Mouse (Mus musculus): ENCODE measurements around the gene Lrif1. TPM values are rescaled to one million over a fixed set of nuclear protein-coding genes. Genes with fewer than 3 reads are reported as not detected.
"Not testable (repeated sequence)": the region's sequence is repeated elsewhere in the genome, so short reads cannot be mapped to it uniquely, and the experiment has no call there.

Lrif1 gene
- polyA plus RNA-seq (2014; fragmentation: Nextera tagmentation; extraction: Ambion mirVana): 18.8 and 19.4 TPM in 2 replicates

DNA sequence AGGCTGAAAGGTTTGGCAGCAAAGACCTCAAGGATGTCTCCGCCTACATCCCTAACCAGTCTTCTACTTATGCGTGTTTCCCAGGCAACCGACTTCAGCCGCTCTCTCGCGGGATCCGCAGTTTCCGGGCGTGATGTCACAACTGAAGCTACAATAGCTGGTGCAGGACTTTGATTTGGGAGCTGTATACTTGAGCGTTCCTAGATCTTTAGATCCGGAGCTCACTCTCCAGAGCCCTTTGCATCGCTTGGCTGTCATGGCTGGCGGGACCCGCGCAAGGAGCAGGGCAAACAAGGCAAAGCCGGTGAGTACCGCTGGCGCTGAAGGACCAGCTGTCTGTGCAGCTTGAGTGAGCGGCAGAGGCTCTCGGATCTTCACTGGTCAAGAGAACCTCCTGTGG is at the start of gene Lrif1:
TSS of gene Lrif1 (plus strand) at position 158 of the 400 bp plus-strand sequence.
- Histone ChIP-seq H3K9ac (peak within 1 kb of the TSS; percentile 71), H3K4me1 (replicated peaks; ENCODE audit: control insufficient read depth, insufficient read depth, low read length) (no peaks in the 10 kb centered on the region), H3K9me3 (ENCODE audit: control insufficient read depth, low read length) (peaks cover 9% of the 10 kb centered on the region; the same call in 1 of the 2 replicates), H3K4me2 (replicated peaks) (peak within 1 kb of the TSS; percentile 57), H3K27me3 (ENCODE audit: control insufficient read depth, insufficient read depth, low read length) (no peaks in the 10 kb centered on the region), H3K27ac (peak within 1 kb of the TSS; percentile 90), H3K4me3 (replicated peaks; ENCODE audit: low read length) (peak within 1 kb of the TSS; percentile 53), H3K36me3 (replicated peaks; ENCODE audit: control insufficient read depth, insufficient read depth) (no peaks in the 10 kb centered on the region)
- ATAC-seq (ENCODE audit: low FRiP score) (peak; percentile 100), DNase-seq (ENCODE audit: low spot score) (peak; percentile 92)
- under 1% methylated on average over 20 of the region's 20 CpGs for WGBS

DNA sequence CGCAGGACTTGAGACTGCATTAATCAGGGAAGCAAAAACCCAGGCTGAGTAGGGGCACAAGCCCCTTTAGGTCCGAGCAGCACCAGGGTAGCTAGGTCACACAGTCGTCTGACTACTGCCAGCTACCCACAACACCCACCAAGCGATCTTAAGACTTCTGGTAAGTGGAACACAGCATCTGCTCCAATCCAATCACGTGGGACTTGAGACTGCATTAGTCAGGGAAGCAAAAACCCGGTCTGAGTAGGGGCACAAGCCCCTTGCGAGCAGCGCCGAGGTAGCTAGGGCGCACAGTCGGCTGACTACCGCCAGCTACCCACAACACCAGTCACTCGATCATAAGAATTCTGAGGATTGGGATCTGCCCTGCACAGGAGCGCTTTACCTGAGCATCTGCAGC is 12.0 kb upstream of the Lrif1 start:
- H3K9ac ChIP-seq; H3K36me3 ChIP-seq (replicated peaks; ENCODE audit: control insufficient read depth, insufficient read depth); H3K9me3 ChIP-seq (ENCODE audit: control insufficient read depth, low read length); H3K4me2 ChIP-seq (replicated peaks); ATAC-seq (ENCODE audit: low FRiP score); H3K27ac ChIP-seq; H3K27me3 ChIP-seq (ENCODE audit: control insufficient read depth, insufficient read depth, low read length); H3K4me3 ChIP-seq (replicated peaks; ENCODE audit: low read length); H3K4me1 ChIP-seq (replicated peaks; ENCODE audit: control insufficient read depth, insufficient read depth, low read length); DNase-seq (ENCODE audit: low spot score): not testable (repeated sequence)
- 75% methylated on average over 14 of the region's 14 CpGs for WGBS

DNA sequence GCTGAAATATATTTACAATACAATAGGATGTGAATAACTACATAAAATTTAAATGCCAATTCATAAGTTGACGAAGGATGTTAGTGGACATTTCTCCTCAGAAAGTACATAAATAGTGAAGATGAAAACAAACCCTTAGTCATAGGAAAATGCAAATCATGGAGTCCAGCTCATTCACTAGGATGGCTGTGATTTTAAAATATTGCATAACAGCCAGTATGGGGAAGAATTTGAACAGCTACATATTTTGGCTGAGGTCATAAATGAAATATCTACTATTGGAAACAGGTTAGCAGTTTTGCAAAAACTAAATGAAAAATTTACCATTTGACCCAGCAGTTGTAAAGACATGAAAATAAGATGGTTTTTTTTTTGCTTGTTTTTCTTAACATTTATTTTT is 594 bp downstream of the Lrif1 start:
- DNase-seq (ENCODE audit: low spot score) (peak; percentile 24), ATAC-seq (ENCODE audit: low FRiP score) (no peak)
- H3K27ac ChIP-seq: peak overlapping the region; percentile 90
- H3K27me3 ChIP-seq (ENCODE audit: control insufficient read depth, insufficient read depth, low read length): no peaks in the 10 kb centered on the region
- H3K4me1 ChIP-seq (replicated peaks; ENCODE audit: control insufficient read depth, insufficient read depth, low read length): no peaks in the 10 kb centered on the region
- 21% methylated on average over 1 of the region's 1 CpGs for WGBS
- H3K4me3 ChIP-seq (replicated peaks; ENCODE audit: low read length): peak overlapping the region; percentile 53
- peaks cover 14% of the 10 kb centered on the region; the same call in 1 of the 2 replicates for H3K9me3 ChIP-seq (ENCODE audit: control insufficient read depth, low read length)
- peak overlapping the region; percentile 57 for H3K4me2 ChIP-seq (replicated peaks)
- H3K36me3 ChIP-seq (replicated peaks; ENCODE audit: control insufficient read depth, insufficient read depth): no peaks in the 10 kb centered on the region
- peak overlapping the region; percentile 71 for H3K9ac ChIP-seq

DNA sequence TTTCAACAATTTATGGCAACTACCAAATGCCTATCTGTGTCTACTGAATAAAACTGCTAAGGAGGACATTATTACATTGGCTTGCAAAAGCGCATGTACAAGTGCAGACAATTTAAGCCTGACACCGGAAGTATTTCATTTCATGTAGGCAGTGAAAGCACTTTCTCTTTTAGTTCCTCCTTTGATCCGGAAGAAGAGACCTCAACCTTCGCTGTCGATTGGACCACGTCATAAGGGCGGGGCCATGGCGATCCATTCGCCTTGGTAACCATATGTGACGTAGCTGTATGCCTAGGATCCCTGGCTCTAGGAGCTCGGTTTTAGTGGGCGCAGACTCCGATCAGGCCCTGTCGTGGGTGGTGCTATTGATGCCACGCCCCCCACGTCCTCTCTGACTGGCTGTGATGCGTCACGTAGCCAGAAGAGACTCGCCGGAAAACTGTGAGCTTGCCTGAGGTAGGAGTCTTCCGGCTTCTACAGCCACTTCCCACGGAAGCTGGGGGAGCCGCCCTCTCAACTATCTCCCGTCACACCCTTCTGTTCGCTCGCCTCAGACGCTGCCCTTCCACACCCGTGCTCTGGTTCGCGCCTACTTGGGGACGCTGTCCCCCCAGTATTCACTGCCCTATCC is 36.7 kb downstream of the Lrif1 start:
- Histone ChIP-seq H3K27me3 (ENCODE audit: control insufficient read depth, insufficient read depth, low read length) (0 out of 2 replicates have a peak, but pooled peaks cover 6% of the 10 kb centered on the region), H3K36me3 (replicated peaks; ENCODE audit: control insufficient read depth, insufficient read depth) (no peaks in the 10 kb centered on the region), H3K27ac (peak overlapping the region; percentile 94), H3K9me3 (ENCODE audit: control insufficient read depth, low read length) (peaks cover 18% of the 10 kb centered on the region; the same call in 1 of the 2 replicates), H3K9ac (peak overlapping the region; percentile 72), H3K4me3 (replicated peaks; ENCODE audit: low read length) (peak overlapping the region; percentile 63), H3K4me2 (replicated peaks) (peak overlapping the region; percentile 59), H3K4me1 (replicated peaks; ENCODE audit: control insufficient read depth, insufficient read depth, low read length) (0 out of 2 replicates have a peak, but pooled peaks cover 3% of the 10 kb centered on the region)
- WGBS: 2% methylated on average over 31 of the region's 31 CpGs
- ATAC-seq (ENCODE audit: low FRiP score) (peak; percentile 99), DNase-seq (ENCODE audit: low spot score) (peak; percentile 96)

DNA sequence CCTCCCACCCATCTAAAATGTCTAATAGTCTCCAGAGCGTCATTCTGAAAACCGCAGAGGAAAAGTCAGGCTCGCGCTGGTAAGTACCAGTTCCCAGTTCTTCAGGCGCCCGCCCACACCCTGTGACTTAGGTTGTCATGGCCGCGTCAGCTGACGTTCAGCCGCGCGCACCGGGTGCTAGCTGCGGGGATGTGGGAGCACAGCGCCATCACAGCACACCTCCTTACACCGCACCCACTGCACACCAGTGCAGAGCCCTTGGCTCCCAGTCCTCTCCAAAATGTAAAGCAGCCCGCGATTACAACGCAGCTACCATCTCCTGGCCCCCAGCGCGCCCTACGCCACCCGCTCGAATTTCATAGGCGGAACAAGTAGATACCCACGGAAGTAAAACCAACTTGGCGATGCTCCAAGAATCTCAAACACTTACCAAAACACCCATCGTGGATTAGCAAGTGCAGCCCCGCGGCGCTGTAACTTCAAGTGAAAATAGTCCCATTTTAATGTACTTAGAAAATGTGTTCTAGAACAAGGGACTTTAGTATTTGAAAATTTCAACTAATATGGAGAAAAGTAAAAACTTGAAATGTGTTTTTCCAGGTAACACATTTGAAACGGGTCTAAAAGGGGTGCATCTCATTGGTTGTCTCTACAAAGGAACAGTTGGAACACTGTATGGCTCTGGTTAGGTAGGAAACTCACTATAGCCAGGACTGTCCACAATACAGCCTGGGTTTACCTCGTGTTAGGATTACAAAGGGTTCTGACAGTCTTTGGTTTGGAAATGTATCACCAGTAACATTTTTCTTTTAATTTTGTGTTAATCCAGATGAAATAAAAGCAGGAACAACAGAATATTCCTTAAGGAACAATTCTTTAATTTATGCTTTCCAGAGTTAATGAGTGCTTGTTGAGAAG is 37.5 kb downstream of the Lrif1 start:
- Histone ChIP-seq H3K9me3 (ENCODE audit: control insufficient read depth, low read length) (peaks cover 20% of the 10 kb centered on the region), H3K4me3 (replicated peaks; ENCODE audit: low read length) (peak overlapping the region; percentile 63), H3K27ac (peak overlapping the region; percentile 94), H3K36me3 (replicated peaks; ENCODE audit: control insufficient read depth, insufficient read depth) (no peaks in the 10 kb centered on the region), H3K9ac (peak overlapping the region; percentile 72), H3K4me2 (replicated peaks) (peak overlapping the region; percentile 59), H3K4me1 (replicated peaks; ENCODE audit: control insufficient read depth, insufficient read depth, low read length) (0 out of 2 replicates have a peak, but pooled peaks cover 3% of the 10 kb centered on the region), H3K27me3 (ENCODE audit: control insufficient read depth, insufficient read depth, low read length) (0 out of 2 replicates have a peak, but pooled peaks cover 6% of the 10 kb centered on the region)
- 2% methylated on average over 33 of the region's 33 CpGs for WGBS
- DNase-seq (ENCODE audit: low spot score) (peak; percentile 80), ATAC-seq (ENCODE audit: low FRiP score) (peak; percentile 92)

DNA sequence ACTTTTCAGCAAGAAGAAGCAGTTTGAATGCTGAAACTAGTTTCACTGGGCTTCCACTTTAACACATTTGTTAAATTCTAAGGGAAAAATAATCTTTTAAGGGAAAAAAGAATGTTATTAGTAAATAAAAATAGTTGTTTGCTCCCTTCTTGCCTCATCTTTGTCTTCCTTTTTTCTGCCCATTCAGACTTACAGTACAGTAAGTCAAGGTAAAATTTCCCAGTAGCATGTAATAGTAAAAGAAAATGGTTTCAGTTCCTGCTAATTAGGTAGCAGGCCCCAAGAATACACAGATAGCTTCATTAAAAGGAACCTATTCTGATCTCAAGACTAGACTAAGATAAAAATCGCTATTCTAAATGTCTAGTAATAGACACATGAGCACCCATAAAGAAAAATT is 71.1 kb downstream of the Lrif1 start:
- no peak for ATAC-seq (ENCODE audit: low FRiP score)
- 73% methylated on average over 1 of the region's 1 CpGs for WGBS

DNA sequence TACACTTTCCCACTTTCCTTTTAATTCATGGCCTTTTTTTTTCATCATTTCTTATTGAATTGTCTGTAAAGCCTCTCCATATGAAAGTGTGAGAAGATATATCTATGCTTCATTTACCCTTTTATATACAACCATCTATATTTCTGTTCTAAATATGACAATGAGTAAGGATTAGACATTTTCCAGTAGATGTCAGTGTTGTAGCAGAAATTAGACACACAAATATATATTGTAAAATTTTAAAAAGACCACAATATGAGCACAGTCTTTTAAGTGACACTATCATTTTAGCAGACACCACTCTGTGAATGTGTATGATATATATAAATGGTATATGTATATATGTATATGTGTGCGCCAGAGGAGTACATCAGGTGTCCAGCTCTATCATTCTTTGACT is 87.0 kb downstream of the Lrif1 start:
- no peaks in the 10 kb centered on the region for H3K4me1 ChIP-seq (replicated peaks; ENCODE audit: control insufficient read depth, insufficient read depth, low read length)
- 86% methylated on average over 1 of the region's 1 CpGs for WGBS
- no peak for ATAC-seq (ENCODE audit: low FRiP score)

More for the DNA sequence above, 71.1 kb downstream of the Lrif1 start:
- Histone ChIP-seq H3K4me3 (replicated peaks; ENCODE audit: low read length) (no peak overlapping the region), H3K27ac (no peak overlapping the region), H3K36me3 (replicated peaks; ENCODE audit: control insufficient read depth, insufficient read depth) (no peaks in the 10 kb centered on the region), H3K9me3 (ENCODE audit: control insufficient read depth, low read length) (no peaks in the 10 kb centered on the region), H3K4me1 (replicated peaks; ENCODE audit: control insufficient read depth, insufficient read depth, low read length) (no peaks in the 10 kb centered on the region), H3K9ac (no peak overlapping the region), H3K27me3 (ENCODE audit: control insufficient read depth, insufficient read depth, low read length) (no peaks in the 10 kb centered on the region), H3K4me2 (replicated peaks) (no peak overlapping the region)
- DNase-seq (ENCODE audit: low spot score): no peak

DNA sequence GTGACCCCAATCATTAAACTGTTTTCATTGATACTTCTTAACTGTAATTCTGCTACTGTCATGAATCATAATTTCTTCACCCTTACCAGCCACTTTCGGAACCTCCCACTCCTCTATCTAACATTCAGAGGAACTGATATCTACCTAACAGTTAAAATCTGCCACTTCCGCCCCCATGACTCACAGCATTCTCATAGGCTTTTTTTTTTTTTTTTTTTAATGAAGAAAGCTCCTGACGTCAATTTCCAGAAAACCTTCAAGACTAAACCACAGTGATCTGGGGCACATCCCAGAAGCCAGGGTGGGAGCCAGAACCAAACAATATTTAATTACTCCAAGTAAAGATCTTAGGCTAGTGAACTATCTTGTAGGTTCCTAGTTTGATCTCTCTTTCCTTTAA is 100.3 kb downstream of the Lrif1 start:
- Histone ChIP-seq H3K27me3 (ENCODE audit: control insufficient read depth, insufficient read depth, low read length) (no peaks in the 10 kb centered on the region), H3K9ac (no peak overlapping the region), H3K4me3 (replicated peaks; ENCODE audit: low read length) (no peak overlapping the region), H3K4me2 (replicated peaks) (no peak overlapping the region), H3K36me3 (replicated peaks; ENCODE audit: control insufficient read depth, insufficient read depth) (no peaks in the 10 kb centered on the region), H3K9me3 (ENCODE audit: control insufficient read depth, low read length) (0 out of 2 replicates have a peak, but pooled peaks cover 3% of the 10 kb centered on the region), H3K4me1 (replicated peaks; ENCODE audit: control insufficient read depth, insufficient read depth, low read length) (no peaks in the 10 kb centered on the region), H3K27ac (no peak overlapping the region)
- DNase-seq (ENCODE audit: low spot score) (no peak), ATAC-seq (ENCODE audit: low FRiP score) (no peak)
- WGBS: 95% methylated on average over 3 of the region's 3 CpGs

More for the DNA sequence above, 87.0 kb downstream of the Lrif1 start:
- H3K27me3 ChIP-seq (ENCODE audit: control insufficient read depth, insufficient read depth, low read length): no peaks in the 10 kb centered on the region
- no peak overlapping the region for H3K4me2 ChIP-seq (replicated peaks)
- H3K9me3 ChIP-seq (ENCODE audit: control insufficient read depth, low read length): no peaks in the 10 kb centered on the region
- no peaks in the 10 kb centered on the region for H3K36me3 ChIP-seq (replicated peaks; ENCODE audit: control insufficient read depth, insufficient read depth)
- no peak overlapping the region for H3K27ac ChIP-seq
- DNase-seq (ENCODE audit: low spot score): no peak
- no peak overlapping the region for H3K9ac ChIP-seq
- no peak overlapping the region for H3K4me3 ChIP-seq (replicated peaks; ENCODE audit: low read length)

Data from hindbrain, embryonic 14.5 days (tissue).